Mouse (Mus musculus): ENCODE results near the gene Fry. TPM values are rescaled to one million over a fixed set of nuclear protein-coding genes. Genes with fewer than 3 reads are reported as not detected.

The Fry gene
- polyA plus RNA-seq, 1 experiment from 2014 or later, result 18.2 TPM

- Histone ChIP-seq H3K27ac (no peak overlapping the region), H3K9me3 (no peaks in the 10 kb centered on the region), H3K9ac (no peak overlapping the region), H3K36me3 (replicated peaks) (peaks cover 18% of the 10 kb centered on the region), H3K27me3 (no peaks in the 10 kb centered on the region), H3K4me1 (no peaks in the 10 kb centered on the region), H3K4me2 (no peak overlapping the region), H3K4me3 (replicated peaks) (no peak overlapping the region)
- ATAC-seq (ENCODE audit: low FRiP score), result no peak
- 97% methylated on average over 7 of the region's 7 CpGs for WGBS
Observed at GRCm38 (mm10) chr5:150431286-150431685, 312.8 kb downstream of the Fry start.

- WGBS, result 98% methylated on average over 2 of the region's 2 CpGs
- H3K4me3 ChIP-seq (replicated peaks), result no peak overlapping the region
- peaks cover 18% of the 10 kb centered on the region for H3K36me3 ChIP-seq (replicated peaks)
- H3K27ac ChIP-seq, result no peak overlapping the region
- no peak for ATAC-seq (ENCODE audit: low FRiP score)
- no peak overlapping the region for H3K4me2 ChIP-seq
- no peak overlapping the region for H3K9ac ChIP-seq
- H3K9me3 ChIP-seq, result no peaks in the 10 kb centered on the region
- H3K27me3 ChIP-seq, result no peaks in the 10 kb centered on the region
- H3K4me1 ChIP-seq, result no peaks in the 10 kb centered on the region
Observed at GRCm38 (mm10) chr5:150432960-150433359, 314.5 kb downstream of the Fry start.

- no peaks in the 10 kb centered on the region for H3K27me3 ChIP-seq
- peak overlapping the region; percentile 26 for H3K4me3 ChIP-seq (replicated peaks)
- WGBS, result 29% methylated on average over 34 of the region's 34 CpGs
- no peaks in the 10 kb centered on the region for H3K4me1 ChIP-seq
- no peak overlapping the region for H3K27ac ChIP-seq
- H3K4me2 ChIP-seq, result peak overlapping the region; percentile 55
- no peak for ATAC-seq (ENCODE audit: low FRiP score)
- no peak overlapping the region; the same call in 1 of the 2 replicates for H3K9ac ChIP-seq
- H3K36me3 ChIP-seq (replicated peaks), result peaks cover 11% of the 10 kb centered on the region
- H3K9me3 ChIP-seq, result no peaks in the 10 kb centered on the region
Observed at GRCm38 (mm10) chr5:150436629-150437389, 318.4 kb downstream of the Fry start.

- H3K4me3 ChIP-seq (replicated peaks), result no peak overlapping the region
- no peak overlapping the region for H3K27ac ChIP-seq
- no peaks in the 10 kb centered on the region for H3K9me3 ChIP-seq
- no peaks in the 10 kb centered on the region for H3K27me3 ChIP-seq
- no peak overlapping the region for H3K9ac ChIP-seq
- no peaks in the 10 kb centered on the region for H3K4me1 ChIP-seq
- no peak overlapping the region for H3K4me2 ChIP-seq
- ATAC-seq (ENCODE audit: low FRiP score), result no peak
- peaks cover under 1% of the 10 kb centered on the region; the same call in 1 of the 2 replicates for H3K36me3 ChIP-seq (replicated peaks)
- WGBS, result 42% methylated on average over 7 of the region's 7 CpGs
Observed at GRCm38 (mm10) chr5:150441690-150442089, 323.2 kb downstream of the Fry start.

GRCm38 (mm10) chr5:150451281-150452003 lies 333.0 kb downstream of the Fry start:
- no peak for ATAC-seq (ENCODE audit: low FRiP score)
- Histone ChIP-seq H3K4me1 (no peaks in the 10 kb centered on the region), H3K9me3 (0 out of 2 replicates have a peak, but pooled peaks cover 10% of the 10 kb centered on the region), H3K27me3 (no peaks in the 10 kb centered on the region), H3K36me3 (replicated peaks) (peaks cover 37% of the 10 kb centered on the region), H3K4me3 (replicated peaks) (no peak overlapping the region), H3K27ac (no peak overlapping the region), H3K4me2 (no peak overlapping the region), H3K9ac (no peak overlapping the region)
- WGBS, result 80% methylated on average over 9 of the region's 9 CpGs

GRCm38 (mm10) chr5:150452004-150452626 lies 333.7 kb downstream of the Fry start:
- no peaks in the 10 kb centered on the region for H3K27me3 ChIP-seq
- H3K36me3 ChIP-seq (replicated peaks), result peaks cover 34% of the 10 kb centered on the region
- 44% methylated on average over 1 of the region's 1 CpGs for WGBS

GRCm38 (mm10) chr5:150452671-150453070 lies 334.2 kb downstream of the Fry start:
- Histone ChIP-seq H3K27me3 (no peaks in the 10 kb centered on the region), H3K4me3 (replicated peaks) (no peak overlapping the region), H3K9me3 (0 out of 2 replicates have a peak, but pooled peaks cover 10% of the 10 kb centered on the region), H3K9ac (no peak overlapping the region), H3K4me2 (no peak overlapping the region), H3K4me1 (no peaks in the 10 kb centered on the region), H3K27ac (no peak overlapping the region), H3K36me3 (replicated peaks) (peaks cover 34% of the 10 kb centered on the region)
- no peak for ATAC-seq (ENCODE audit: low FRiP score)

More at GRCm38 (mm10) chr5:150452004-150452626, 333.7 kb downstream of the Fry start:
- ATAC-seq (ENCODE audit: low FRiP score), result no peak
- Histone ChIP-seq H3K9ac (no peak overlapping the region), H3K4me1 (no peaks in the 10 kb centered on the region), H3K9me3 (0 out of 2 replicates have a peak, but pooled peaks cover 10% of the 10 kb centered on the region), H3K4me3 (replicated peaks) (no peak overlapping the region), H3K4me2 (no peak overlapping the region), H3K27ac (no peak overlapping the region)

- no peak for ATAC-seq (ENCODE audit: low FRiP score)
- Histone ChIP-seq H3K27me3 (no peaks in the 10 kb centered on the region), H3K27ac (no peak overlapping the region), H3K4me1 (no peaks in the 10 kb centered on the region), H3K4me2 (no peak overlapping the region), H3K9ac (no peak overlapping the region), H3K9me3 (0 out of 2 replicates have a peak, but pooled peaks cover 10% of the 10 kb centered on the region), H3K4me3 (replicated peaks) (no peak overlapping the region), H3K36me3 (replicated peaks) (peaks cover 34% of the 10 kb centered on the region)
- 83% methylated on average over 4 of the region's 4 CpGs for WGBS
Observed at GRCm38 (mm10) chr5:150453490-150453889, 335.0 kb downstream of the Fry start.

GRCm38 (mm10) chr5:150457165-150457903 lies 338.9 kb downstream of the Fry start:
- Histone ChIP-seq H3K36me3 (replicated peaks) (peaks cover 29% of the 10 kb centered on the region), H3K4me1 (no peaks in the 10 kb centered on the region), H3K4me2 (no peak overlapping the region), H3K9me3 (peaks cover 10% of the 10 kb centered on the region; the same call in 1 of the 2 replicates), H3K4me3 (replicated peaks) (no peak overlapping the region), H3K27ac (no peak overlapping the region), H3K9ac (no peak overlapping the region), H3K27me3 (no peaks in the 10 kb centered on the region)
- no peak for ATAC-seq (ENCODE audit: low FRiP score)
- WGBS, result 93% methylated on average over 17 of the region's 17 CpGs

GRCm38 (mm10) chr5:150457904-150458739 lies 339.7 kb downstream of the Fry start:
- Histone ChIP-seq H3K9me3 (peaks cover 5% of the 10 kb centered on the region; the same call in 1 of the 2 replicates), H3K4me2 (no peak overlapping the region), H3K9ac (no peak overlapping the region), H3K27ac (no peak overlapping the region), H3K27me3 (no peaks in the 10 kb centered on the region), H3K4me1 (no peaks in the 10 kb centered on the region), H3K4me3 (replicated peaks) (no peak overlapping the region), H3K36me3 (replicated peaks) (peaks cover 26% of the 10 kb centered on the region)
- 79% methylated on average over 17 of the region's 17 CpGs for WGBS
- no peak for ATAC-seq (ENCODE audit: low FRiP score)

GRCm38 (mm10) chr5:150459801-150460200 lies 341.4 kb downstream of the Fry start:
- no peak for ATAC-seq (ENCODE audit: low FRiP score)
- Histone ChIP-seq H3K4me3 (replicated peaks) (no peak overlapping the region), H3K4me1 (no peaks in the 10 kb centered on the region), H3K27ac (no peak overlapping the region), H3K27me3 (no peaks in the 10 kb centered on the region), H3K4me2 (no peak overlapping the region), H3K36me3 (replicated peaks) (peaks cover 11% of the 10 kb centered on the region), H3K9ac (no peak overlapping the region), H3K9me3 (no peaks in the 10 kb centered on the region; the same call in 1 of the 2 replicates)
- 84% methylated on average over 4 of the region's 4 CpGs for WGBS
